Mouse (Mus musculus) intestine, embryonic 14.5 days (tissue): ENCODE data around the gene H3f3b. TPM values are rescaled to one million over a fixed set of nuclear protein-coding genes. Genes with fewer than 3 reads are reported as not detected.

ENCODE experiments used
- ATAC-seq: fragments of 200-750 bp; cut with Nextera tagmentation; replicated peaks from 2 replicates; pipeline ENCODE4 v1.8.0; 2017; ENCODE audit warnings: low read depth, moderate number of reproducible peaks, moderate TSS enrichment, moderate library complexity; ENCODE audit not compliant: low FRiP score, low TSS enrichment
- DNase-seq: peaks from one replicate; pipeline ENCODE4 v3.0.0-alpha.2; 2018; ENCODE audit warnings: low spot score
- H3K27ac ChIP-seq: fragments of 300-500 bp; sonication (generic); 2 replicates; pipeline ENCODE4 v1.5.1; 2014; ENCODE audit warnings: low read depth, mild to moderate bottlenecking, control low read depth
- H3K27me3 ChIP-seq: fragments of 300-500 bp; sonication (generic); replicated peaks from 2 replicates; pipeline ENCODE4 v1.6.1; 2014; ENCODE audit warnings: low read length, control low read depth; ENCODE audit not compliant: control insufficient read depth, insufficient read depth
- H3K36me3 ChIP-seq: fragments of 300-500 bp; sonication (generic); 2 replicates; pipeline ENCODE4 v1.6.1; 2014; ENCODE audit warnings: low read length, control low read depth; ENCODE audit not compliant: control insufficient read depth, insufficient read depth
- H3K4me1 ChIP-seq: fragments of 300-500 bp; sonication (generic); replicated peaks from 2 replicates; pipeline ENCODE4 v1.6.1; 2014; ENCODE audit warnings: low read length, control low read depth, mixed read lengths; ENCODE audit not compliant: control insufficient read depth, insufficient read depth
- H3K4me2 ChIP-seq: fragments of 300-500 bp; sonication (generic); 2 replicates; pipeline ENCODE4 v1.6.1; 2014; ENCODE audit warnings: low read length
- H3K4me3 ChIP-seq: fragments of 300-500 bp; sonication (generic); 2 replicates; pipeline ENCODE4 v1.5.1; 2014; ENCODE audit warnings: low read depth, low read length, control low read depth, mixed read lengths
- H3K9ac ChIP-seq: fragments of 300-500 bp; sonication (generic); 2 replicates; pipeline ENCODE4 v1.6.1; 2014; ENCODE audit warnings: mild to moderate bottlenecking, low read length
- H3K9me3 ChIP-seq: fragments of 300-500 bp; sonication (generic); 2 replicates; pipeline ENCODE4 v1.6.1; 2016; ENCODE audit warnings: low read length, control low read depth; ENCODE audit not compliant: control insufficient read depth
- WGBS: fragments of 180-500 bp; shearing (Covaris S2); extraction: QIAGEN DNeasy Blood & Tissue Kit; methylation state at CpG from one replicate; pipeline ENCODE4 v1.1.7; 2014; 5-methylcytosine and 5-hydroxymethylcytosine counted together
- polyA plus RNA-seq: library from polyadenylated mRNA; unstranded; fragments of >200 nt; fragmentation: Nextera tagmentation; extraction: Ambion mirVana; gene quantifications from 2 replicates; pipeline ENCODE4 v1.2.1, GENCODE M21; 2014

H3f3b gene
- polyA plus RNA-seq, 1 experiment from 2014 or later = 1,654 TPM

DNA sequence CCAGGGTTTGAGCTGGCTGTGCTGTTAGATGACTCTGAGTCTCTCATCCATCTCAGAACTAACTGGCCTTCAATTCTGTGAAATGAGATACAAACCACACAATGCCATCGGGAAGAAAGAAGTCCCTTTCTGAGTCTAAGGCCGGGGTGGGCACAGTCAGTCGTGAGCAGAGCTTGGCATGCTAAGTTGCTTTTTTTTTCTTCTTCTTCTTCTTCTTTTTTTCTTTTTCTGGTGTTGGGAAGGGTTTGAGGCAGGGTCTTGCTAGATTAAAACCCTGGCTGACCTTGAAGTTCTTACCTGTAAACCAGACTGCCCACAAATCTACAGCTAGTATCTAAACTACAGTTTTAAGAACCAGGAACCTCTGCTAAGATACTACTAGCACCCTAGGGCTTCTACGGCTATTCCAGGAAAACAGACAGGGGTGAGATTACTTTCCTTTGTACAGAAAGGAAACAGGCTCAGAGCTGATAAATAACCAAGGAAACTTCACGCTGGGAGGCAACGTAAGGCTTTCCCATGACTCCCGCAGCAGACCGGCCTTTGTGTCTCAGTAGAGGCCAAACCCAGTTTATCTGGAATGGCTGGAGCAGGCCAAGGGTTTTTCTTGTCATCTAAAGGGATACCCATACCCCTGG lies 23.5 kb downstream of the H3f3b start:
- no peak for DNase-seq
- no peak for ATAC-seq
- WGBS = 37% methylated on average over 8 of the region's 8 CpGs

DNA sequence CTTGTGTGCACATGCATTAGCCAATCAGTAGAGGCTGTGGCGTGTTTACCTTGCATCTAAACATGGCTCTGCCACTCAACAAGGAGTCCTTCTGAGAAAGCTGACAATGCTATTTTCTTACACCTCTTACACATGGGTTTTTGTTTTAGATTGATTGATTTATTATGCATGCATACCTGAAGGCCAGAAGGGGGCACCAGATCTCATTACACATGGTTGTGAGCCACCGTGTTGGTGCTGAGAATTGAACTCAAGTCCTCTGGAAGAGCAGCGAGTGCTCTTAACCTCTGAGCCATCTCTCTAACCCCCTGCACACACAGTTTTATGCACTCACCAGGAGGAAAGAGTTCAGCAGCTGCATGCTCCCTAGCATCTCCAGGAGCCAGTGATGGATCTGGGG lies 24.9 kb downstream of the H3f3b start:
- Histone ChIP-seq H3K9ac (no peak overlapping the region), H3K27ac (no peak overlapping the region), H3K36me3 (peaks cover 8% of the 10 kb centered on the region), H3K4me3 (no peak overlapping the region), H3K4me1 (peaks cover 14% of the 10 kb centered on the region), H3K27me3 (no peaks in the 10 kb centered on the region; the same call in 1 of the 2 replicates), H3K9me3 (no peaks in the 10 kb centered on the region), H3K4me2 (no peak overlapping the region)
- no peak for ATAC-seq
- 85% methylated on average over 3 of the region's 3 CpGs for WGBS
- DNase-seq = no peak

More for the DNA sequence above, 23.5 kb downstream of the H3f3b start:
- peak overlapping the region; percentile 60 for H3K4me2 ChIP-seq
- peaks cover 21% of the 10 kb centered on the region for H3K36me3 ChIP-seq
- H3K4me3 ChIP-seq = peak overlapping the region; percentile 34
- H3K27ac ChIP-seq = peak overlapping the region; percentile 77
- peak overlapping the region; percentile 55 for H3K9ac ChIP-seq
- H3K9me3 ChIP-seq = no peaks in the 10 kb centered on the region
- no peaks in the 10 kb centered on the region; the same call in 1 of the 2 replicates for H3K27me3 ChIP-seq
- H3K4me1 ChIP-seq = peaks cover 14% of the 10 kb centered on the region

DNA sequence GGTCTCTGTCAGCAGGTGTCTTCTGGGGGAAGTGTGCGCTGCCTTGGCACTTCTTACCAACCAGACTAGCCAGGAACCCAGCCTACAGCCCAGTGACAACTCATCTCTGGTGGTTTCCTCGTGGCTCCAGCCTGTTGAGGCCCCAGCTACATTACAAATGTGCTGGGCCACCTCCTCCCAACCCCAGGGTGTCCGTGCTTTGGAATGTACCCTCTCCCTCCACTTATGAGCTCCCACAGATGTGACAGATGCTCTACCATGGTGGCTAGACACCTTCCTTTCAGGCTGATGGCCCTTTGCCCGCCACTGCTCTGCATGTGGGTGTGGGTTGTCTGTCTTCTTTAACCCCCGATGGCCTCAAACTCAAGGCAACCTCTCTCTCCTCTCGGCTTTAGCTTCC lies 26.0 kb downstream of the H3f3b start:
- DNase-seq (no peak), ATAC-seq (no peak)
- 67% methylated on average over 6 of the region's 6 CpGs for WGBS
- Histone ChIP-seq H3K4me2 (no peak overlapping the region), H3K27ac (no peak overlapping the region), H3K36me3 (no peaks in the 10 kb centered on the region), H3K27me3 (no peaks in the 10 kb centered on the region; the same call in 1 of the 2 replicates), H3K4me3 (no peak overlapping the region), H3K9ac (no peak overlapping the region), H3K4me1 (peaks cover 14% of the 10 kb centered on the region), H3K9me3 (no peaks in the 10 kb centered on the region)

DNA sequence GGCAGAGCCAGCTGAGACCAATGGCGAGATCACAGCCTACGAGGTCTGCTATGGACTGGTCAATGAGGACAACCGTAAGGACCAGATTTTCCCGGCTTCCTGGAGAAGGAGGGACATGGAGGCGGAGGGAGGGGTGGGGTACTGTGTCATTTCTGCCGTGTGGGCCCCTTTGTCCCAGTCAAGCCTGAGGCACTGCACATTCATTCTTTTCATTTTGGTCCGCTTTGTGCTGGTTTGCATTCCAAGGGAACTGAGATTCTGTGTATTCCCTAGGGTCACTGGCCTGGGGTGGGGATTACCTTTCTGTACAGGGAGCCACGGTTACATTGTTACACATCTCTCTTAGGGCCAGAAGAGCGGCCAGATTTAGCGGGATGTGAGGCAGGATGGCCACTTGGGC lies 27.2 kb downstream of the H3f3b start:
- WGBS = 60% methylated on average over 10 of the region's 10 CpGs

DNA sequence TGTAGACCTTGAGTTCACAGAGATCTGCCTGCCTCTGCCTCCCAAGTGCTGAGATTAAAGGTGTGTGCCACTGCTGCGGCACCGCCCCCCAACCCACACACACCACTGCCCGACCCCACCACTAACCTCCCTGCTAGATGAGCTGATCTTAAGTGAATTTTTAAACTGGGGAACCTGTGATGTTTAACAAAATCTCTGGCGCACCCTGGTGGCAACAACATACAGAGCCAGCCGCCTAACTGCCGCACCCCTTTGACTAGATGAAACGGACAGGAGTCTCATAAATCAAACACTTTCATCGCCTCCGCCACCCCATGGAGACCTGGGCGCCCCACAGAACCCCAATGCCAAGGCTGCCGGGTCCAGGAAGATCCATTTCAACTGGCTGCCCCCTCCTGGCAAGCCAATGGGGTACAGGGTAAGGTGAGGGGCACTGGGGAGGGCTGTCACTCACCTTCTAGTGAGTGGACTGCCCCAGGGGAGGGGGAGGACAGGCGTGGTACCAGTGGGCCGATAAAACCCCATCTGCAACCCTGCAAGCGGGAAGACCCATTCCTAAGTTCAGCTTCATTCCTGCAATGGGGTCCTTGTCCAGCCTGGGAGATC lies 28.1 kb downstream of the H3f3b start:
- no peak overlapping the region for H3K4me2 ChIP-seq
- H3K27me3 ChIP-seq = no peaks in the 10 kb centered on the region; the same call in 1 of the 2 replicates
- DNase-seq = peak; percentile 84
- H3K9ac ChIP-seq = no peak overlapping the region
- no peaks in the 10 kb centered on the region for H3K36me3 ChIP-seq
- peaks cover 2% of the 10 kb centered on the region; the same call in 1 of the 2 replicates for H3K4me1 ChIP-seq
- no peak overlapping the region for H3K4me3 ChIP-seq
- no peak overlapping the region for H3K27ac ChIP-seq
- WGBS = 17% methylated on average over 14 of the region's 14 CpGs
- no peaks in the 10 kb centered on the region for H3K9me3 ChIP-seq
- 0 out of 2 replicates have a peak, but pooled peaks have one; percentile 14 for ATAC-seq

More for the DNA sequence above, 27.2 kb downstream of the H3f3b start:
- no peak overlapping the region for H3K4me2 ChIP-seq
- H3K4me3 ChIP-seq = no peak overlapping the region
- DNase-seq = no peak
- ATAC-seq = no peak
- no peaks in the 10 kb centered on the region for H3K9me3 ChIP-seq
- H3K9ac ChIP-seq = no peak overlapping the region
- peaks cover 12% of the 10 kb centered on the region for H3K4me1 ChIP-seq
- H3K36me3 ChIP-seq = no peaks in the 10 kb centered on the region
- no peak overlapping the region for H3K27ac ChIP-seq
- no peaks in the 10 kb centered on the region; the same call in 1 of the 2 replicates for H3K27me3 ChIP-seq

DNA sequence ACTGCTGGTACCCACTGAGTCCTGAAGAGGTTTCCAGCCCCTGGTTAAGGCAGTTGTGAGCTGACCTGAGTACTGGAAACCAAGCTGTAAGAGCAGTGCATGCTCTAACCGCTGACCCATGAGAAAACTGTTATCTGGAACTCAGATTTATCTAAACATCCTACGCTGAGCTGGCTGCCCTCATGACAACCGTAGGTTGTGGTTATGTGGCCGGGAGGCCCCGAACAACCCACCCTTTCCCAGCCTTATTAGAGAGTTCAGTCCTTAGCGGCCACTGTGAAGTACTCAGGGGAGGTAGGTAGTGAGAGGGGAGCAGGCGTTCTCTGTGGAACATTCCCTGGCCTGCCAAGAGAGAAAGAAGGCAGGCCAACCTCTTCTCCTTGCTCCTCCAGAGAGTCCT lies 28.7 kb downstream of the H3f3b start:
- WGBS = 64% methylated on average over 7 of the region's 7 CpGs
- no peak for DNase-seq
- ATAC-seq = no peak
- no peak overlapping the region for H3K27ac ChIP-seq
- H3K36me3 ChIP-seq = no peaks in the 10 kb centered on the region
- no peaks in the 10 kb centered on the region for H3K9me3 ChIP-seq
- no peaks in the 10 kb centered on the region for H3K4me1 ChIP-seq
- H3K4me2 ChIP-seq = no peak overlapping the region
- no peak overlapping the region for H3K4me3 ChIP-seq
- H3K27me3 ChIP-seq = no peaks in the 10 kb centered on the region; the same call in 1 of the 2 replicates
- no peak overlapping the region for H3K9ac ChIP-seq

DNA sequence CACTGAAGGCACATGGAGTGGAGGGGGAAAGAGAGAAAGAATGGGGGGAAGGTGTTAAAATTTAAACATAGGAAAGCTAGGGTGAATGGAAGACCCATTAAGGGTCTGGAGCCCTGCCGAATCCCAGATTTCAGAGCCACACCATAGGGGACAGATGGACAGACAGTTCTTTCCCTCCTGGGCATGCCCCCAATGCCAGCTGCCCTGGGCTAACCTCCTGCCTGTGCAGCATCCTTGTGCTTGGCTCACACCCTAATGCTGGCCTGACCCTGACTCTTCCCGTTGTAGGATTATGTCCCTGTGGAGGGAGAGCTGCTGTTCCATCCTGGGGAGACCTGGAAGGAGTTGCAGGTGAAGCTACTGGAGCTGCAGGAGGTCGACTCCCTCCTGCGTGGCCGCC lies 30.1 kb downstream of the H3f3b start:
- Histone ChIP-seq H3K4me2 (no peak overlapping the region), H3K9ac (no peak overlapping the region), H3K9me3 (no peaks in the 10 kb centered on the region), H3K4me1 (no peaks in the 10 kb centered on the region), H3K27me3 (no peaks in the 10 kb centered on the region; the same call in 1 of the 2 replicates), H3K36me3 (no peaks in the 10 kb centered on the region), H3K4me3 (no peak overlapping the region), H3K27ac (no peak overlapping the region)
- DNase-seq = no peak
- ATAC-seq = no peak
- WGBS = 63% methylated on average over 5 of the region's 5 CpGs

DNA sequence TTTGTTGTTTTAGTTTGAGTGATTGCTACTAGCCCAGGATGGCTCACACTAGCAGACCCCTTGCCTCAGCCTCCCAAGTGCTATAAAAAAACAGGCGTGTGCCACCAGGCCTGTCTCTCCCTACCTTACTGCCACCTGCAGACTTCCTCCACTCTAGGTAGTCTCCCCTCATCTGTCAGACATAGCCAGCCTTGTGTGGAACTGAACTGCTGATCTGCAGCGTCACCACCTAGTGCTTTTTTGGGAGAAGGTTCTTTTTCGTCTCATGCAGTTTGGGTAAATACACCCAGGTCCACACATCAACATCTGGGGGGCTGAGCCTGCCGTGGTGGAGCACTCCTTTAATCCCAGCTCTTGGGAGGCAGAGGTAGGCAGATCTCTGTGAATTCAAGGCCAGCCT lies 30.7 kb downstream of the H3f3b start:
- no peak for ATAC-seq
- no peak for DNase-seq
- H3K4me2 ChIP-seq = no peak overlapping the region
- H3K36me3 ChIP-seq = no peaks in the 10 kb centered on the region
- no peaks in the 10 kb centered on the region for H3K9me3 ChIP-seq
- H3K4me3 ChIP-seq = no peak overlapping the region
- H3K27ac ChIP-seq = no peak overlapping the region
- H3K27me3 ChIP-seq = no peaks in the 10 kb centered on the region; the same call in 1 of the 2 replicates
- H3K9ac ChIP-seq = no peak overlapping the region
- no peaks in the 10 kb centered on the region for H3K4me1 ChIP-seq
- WGBS = 75% methylated on average over 4 of the region's 4 CpGs

DNA sequence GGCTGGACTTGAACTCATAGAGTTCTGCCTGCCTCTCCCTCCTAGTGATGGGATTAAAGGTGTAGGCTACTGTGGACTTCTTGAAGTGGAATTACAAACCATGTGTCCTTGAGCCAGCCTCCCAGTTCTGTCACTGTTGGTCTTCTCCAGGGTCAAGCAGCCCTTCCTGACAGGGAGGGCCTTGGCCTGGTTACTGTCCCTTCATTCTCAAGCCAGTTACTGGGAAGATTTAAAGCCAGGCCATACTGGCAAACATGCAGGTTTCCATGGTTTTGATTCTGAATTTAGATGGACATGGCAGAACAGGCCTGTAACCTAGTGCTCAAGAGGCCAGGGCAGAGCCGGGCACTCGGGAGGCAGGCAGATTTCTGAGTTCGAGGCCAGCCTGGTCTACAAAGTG lies 32.5 kb downstream of the H3f3b start:
- Histone ChIP-seq H3K27me3 (no peaks in the 10 kb centered on the region; the same call in 1 of the 2 replicates), H3K9ac (no peak overlapping the region), H3K4me3 (no peak overlapping the region), H3K27ac (no peak overlapping the region), H3K4me1 (no peaks in the 10 kb centered on the region), H3K9me3 (no peaks in the 10 kb centered on the region), H3K4me2 (no peak overlapping the region), H3K36me3 (no peaks in the 10 kb centered on the region)
- no peak for DNase-seq
- ATAC-seq = no peak
- 94% methylated on average over 3 of the region's 3 CpGs for WGBS
